Mouse (Mus musculus) heart, postnatal 0 days (tissue): ENCODE data around the gene Olfr1449. TPM values are rescaled to one million over a fixed set of nuclear protein-coding genes. Genes with fewer than 3 reads are reported as not detected.

Experiments
- polyA plus RNA-seq: library from polyadenylated mRNA; unstranded; fragments of >200 nt; fragmentation: Nextera tagmentation; extraction: Ambion mirVana; gene quantifications from 2 replicates; pipeline ENCODE4 v1.2.1, GENCODE M21; 2015
- total RNA-seq: library from RNA; depleted of rRNA; stranded (reverse); fragments of >200 nt; gene quantifications from 2 replicates; pipeline ENCODE4 v1.2.3, GENCODE M21; 2014; ENCODE audit warnings: low replicate concordance; rRNA removed

Olfr1449 gene
- total and polyA plus RNA-seq, 2 experiments from 2014 or later: not detected

Other genes with a start within 250 kb of the Olfr1449 start
- gene Keg1, start 235.1 kb upstream of the Olfr1449 start, total RNA-seq: not detected in 2 replicates
- gene Keg1, start 235.1 kb upstream of the Olfr1449 start, polyA plus RNA-seq: not detected in 2 replicates
- gene Cntf, start 165.2 kb upstream of the Olfr1449 start, total RNA-seq: 1.2 TPM in 1 of 2 replicates, not detected in the other
- 0.98 and 1.2 TPM in 2 replicates for gene Cntf, start 165.2 kb upstream of the Olfr1449 start, polyA plus RNA-seq
- gene Zfp91, start 134.7 kb upstream of the Olfr1449 start, total RNA-seq: 43.6 and 48.2 TPM in 2 replicates
- 8.6 and 9.5 TPM in 2 replicates for gene Zfp91, start 134.7 kb upstream of the Olfr1449 start, polyA plus RNA-seq
- 0.27 and 1.3 TPM in 2 replicates for gene Lpxn, start 134.6 kb upstream of the Olfr1449 start, total RNA-seq
- 0.89 and 1.0 TPM in 2 replicates for gene Lpxn, start 134.6 kb upstream of the Olfr1449 start, polyA plus RNA-seq
- not detected in 2 replicates for gene Gm5244, start 84.2 kb upstream of the Olfr1449 start, total RNA-seq
- gene Gm5244, start 84.2 kb upstream of the Olfr1449 start, polyA plus RNA-seq: not detected in 2 replicates
- not detected in 2 replicates for gene Olfr1444, start 73.6 kb upstream of the Olfr1449 start, total RNA-seq
- gene Olfr1444, start 73.6 kb upstream of the Olfr1449 start, polyA plus RNA-seq: not detected in 2 replicates
- not detected in 2 replicates for gene Olfr1445, start 47.0 kb upstream of the Olfr1449 start, total RNA-seq
- gene Olfr1445, start 47.0 kb upstream of the Olfr1449 start, polyA plus RNA-seq: not detected in 2 replicates
- not detected in 2 replicates for gene Olfr1446, start 37.3 kb upstream of the Olfr1449 start, total RNA-seq
- gene Olfr1446, start 37.3 kb upstream of the Olfr1449 start, polyA plus RNA-seq: not detected in 2 replicates
- gene Olfr1447, start 27.1 kb upstream of the Olfr1449 start, total RNA-seq: not detected in 2 replicates
- gene Olfr1447, start 27.1 kb upstream of the Olfr1449 start, polyA plus RNA-seq: not detected in 2 replicates
- gene Olfr1448, start 6.4 kb upstream of the Olfr1449 start, total RNA-seq: not detected in 2 replicates
- gene Olfr1448, start 6.4 kb upstream of the Olfr1449 start, polyA plus RNA-seq: not detected in 2 replicates
- not detected in 2 replicates for gene Olfr1450, start 19.4 kb downstream of the Olfr1449 start, total RNA-seq
- gene Olfr1450, start 19.4 kb downstream of the Olfr1449 start, polyA plus RNA-seq: not detected in 2 replicates
- not detected in 2 replicates for gene Olfr1451, start 64.2 kb downstream of the Olfr1449 start, total RNA-seq
- not detected in 2 replicates for gene Olfr1451, start 64.2 kb downstream of the Olfr1449 start, polyA plus RNA-seq
- gene Olfr1453, start 97.5 kb downstream of the Olfr1449 start, total RNA-seq: not detected in 2 replicates
- gene Olfr1453, start 97.5 kb downstream of the Olfr1449 start, polyA plus RNA-seq: not detected in 2 replicates
- gene Olfr1454, start 129.8 kb downstream of the Olfr1449 start, total RNA-seq: not detected in 2 replicates
- gene Olfr1454, start 129.8 kb downstream of the Olfr1449 start, polyA plus RNA-seq: not detected in 2 replicates
- gene Olfr1457, start 167.1 kb downstream of the Olfr1449 start, total RNA-seq: not detected in 2 replicates
- not detected in 2 replicates for gene Olfr1457, start 167.1 kb downstream of the Olfr1449 start, polyA plus RNA-seq
- not detected in 2 replicates for gene Olfr1458, start 175.9 kb downstream of the Olfr1449 start, total RNA-seq
- not detected in 2 replicates for gene Olfr1458, start 175.9 kb downstream of the Olfr1449 start, polyA plus RNA-seq
- not detected in 2 replicates for gene Olfr1459, start 218.7 kb downstream of the Olfr1449 start, total RNA-seq
- not detected in 2 replicates for gene Olfr1459, start 218.7 kb downstream of the Olfr1449 start, polyA plus RNA-seq
- not detected in 2 replicates for gene Olfr1461, start 232.2 kb downstream of the Olfr1449 start, total RNA-seq
- not detected in 2 replicates for gene Olfr1461, start 232.2 kb downstream of the Olfr1449 start, polyA plus RNA-seq